Comparison of ENCODE assay signal across 11 mouse cellular contexts in the genomic region with DNA sequence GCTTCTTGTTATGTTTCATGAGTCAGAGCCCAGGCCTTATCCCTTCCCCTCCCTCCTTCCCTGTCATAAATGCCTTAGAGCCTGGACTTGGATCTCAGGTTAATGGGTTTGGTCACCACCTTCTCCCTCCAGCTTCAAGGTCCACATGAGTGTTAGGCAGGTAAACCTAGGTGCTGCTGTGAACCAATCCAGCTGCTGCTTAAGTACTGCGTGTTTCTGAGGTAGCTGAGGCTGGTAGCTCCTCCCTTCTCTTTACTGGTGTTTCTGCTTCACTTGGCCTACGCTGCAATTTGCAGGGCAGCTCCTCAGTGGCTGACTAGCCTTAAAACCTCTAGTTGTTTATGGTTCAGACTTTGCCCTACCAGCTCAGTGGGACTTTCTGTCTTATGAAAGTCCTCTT. TPM values are rescaled to one million over a fixed set of nuclear protein-coding genes. Genes with fewer than 3 reads are reported as not detected.
DNase-seq lines count a peak whose midpoint lies in the region; ATAC-seq and TF ChIP-seq lines count a peak whose summit lies in the region.
"Had no signal": no experiment of that assay in that cellular context is flagged by ENCODE, and none has a peak within 500 bp of the region (broad histone marks: within the 10 kb centered on the region; RNA-seq: fewer than 3 reads in every experiment).

A gene (plus strand): TSS at position 211 of the 400 bp plus-strand sequence.

- 37% methylated on average over 2 of the region's 2 CpGs for WGBS in limb, embryonic 15.5 days
- 65% methylated on average over 2 of the region's 2 CpGs for WGBS in lung, adult 2 months

- no peaks in the 10 kb centered on the region; the same call in 1 of the 2 replicates for H3K4me1 ChIP-seq in testis, adult 2 months (ENCODE audit: control insufficient read depth, insufficient read depth, low read length)
- H3K4me1 ChIP-seq in limb, embryonic 15.5 days: no peaks in the 10 kb centered on the region
- H3K4me1 ChIP-seq in lung, adult 2 months (ENCODE audit: control insufficient read depth, insufficient read depth, low read length): no peaks in the 10 kb centered on the region
- H3K4me1 ChIP-seq: liver, embryonic 15.5 days had no signal

- no peak for TF ChIP-seq CTCF in testis, adult 2 months (IDR thresholded peaks at IDR 0.05; ENCODE audit: control insufficient read depth, insufficient read depth, insufficient replicate concordance, low read depth, low read length)
- no peak for TF ChIP-seq CTCF in lung, adult 2 months (IDR thresholded peaks at IDR 0.05; ENCODE audit: insufficient read depth, low read length)

- H3K9me3 ChIP-seq in limb, embryonic 15.5 days: no peaks in the 10 kb centered on the region
- H3K9me3 ChIP-seq: liver, embryonic 15.5 days had no signal

- no peak for TF ChIP-seq POLR2A in testis, adult 2 months (IDR thresholded peaks at IDR 0.05; ENCODE audit: control insufficient read depth, low read depth, low read length)
- TF ChIP-seq POLR2A in lung, adult 2 months (IDR thresholded peaks at IDR 0.05; ENCODE audit: borderline replicate concordance, extremely low read depth, low read depth, low read length): no peak

- H3K4me2 ChIP-seq in limb, embryonic 15.5 days: peak within 1 kb of the TSS; percentile 14; the same call in 1 of the 2 replicates
- H3K4me2 ChIP-seq: liver, embryonic 15.5 days had no signal

- H3K9ac ChIP-seq in limb, embryonic 15.5 days: no peak within 1 kb of the TSS
- H3K9ac ChIP-seq: liver, embryonic 15.5 days had no signal

- no peak for ATAC-seq in limb, embryonic 15.5 days (ENCODE audit: insufficient number of reproducible peaks, low FRiP score, low TSS enrichment, low read depth)
- no peak for ATAC-seq in erythroid progenitor cell, adult 5-6 weeks (replicated peaks; ENCODE audit: low FRiP score, poor library complexity, severe bottlenecking)

- no peak for DNase-seq in adrenal gland, postnatal 14 days
- DNase-seq in adrenal gland, adult (ENCODE audit: inconsistent age in 2 of 2, low spot score in 1 of 2): no peak
- no peak for DNase-seq in testis, postnatal 10 days (ENCODE audit: low spot score)
- DNase-seq in left cerebral cortex, adult 18-20 months (ENCODE audit: low spot score in 2 of 2): no peak
- no peak for DNase-seq in lung, adult 2 months
- DNase-seq: embryo, embryonic 11 days; right cerebral cortex, postnatal 14 days had no signal

- no peak within 1 kb of the TSS for H3K27ac ChIP-seq in testis, adult 2 months (ENCODE audit: control insufficient read depth, insufficient read depth, low read depth, low read length)
- no peak within 1 kb of the TSS for H3K27ac ChIP-seq in limb, embryonic 15.5 days
- H3K27ac ChIP-seq: liver, embryonic 15.5 days had no signal

- peak within 1 kb of the TSS; percentile 8 for H3K4me3 ChIP-seq in testis, adult 2 months (ENCODE audit: control insufficient read depth, low read depth, low read length)
- peak within 1 kb of the TSS; percentile 34 for H3K4me3 ChIP-seq in limb, embryonic 15.5 days
- no peak within 1 kb of the TSS for H3K4me3 ChIP-seq in lung, adult 2 months (replicated peaks; ENCODE audit: extremely low read depth, low read depth, low read length)
- H3K4me3 ChIP-seq: liver, embryonic 15.5 days had no signal

- H3K36me3 ChIP-seq in testis, adult 2 months (ENCODE audit: control insufficient read depth, insufficient read depth, low read length): no peaks in the 10 kb centered on the region
- H3K36me3 ChIP-seq in limb, embryonic 15.5 days: no peaks in the 10 kb centered on the region
- H3K36me3 ChIP-seq: liver, embryonic 15.5 days had no signal

- H3K27me3 ChIP-seq in testis, adult 2 months (ENCODE audit: control insufficient read depth, insufficient read depth, low read length): no peaks in the 10 kb centered on the region
- H3K27me3 ChIP-seq in limb, embryonic 15.5 days: no peaks in the 10 kb centered on the region
- H3K27me3 ChIP-seq: liver, embryonic 15.5 days had no signal

RNA-seq across cellular contexts. Expression of the gene that starts here (rescaled TPM):
- 10.2 and 12.4 TPM in 2 replicates for total RNA-seq in adrenal gland, postnatal 14 days (2021)
- polyA plus RNA-seq in testis, adult 2 months (2012; rRNA removed): 0.34 and 0.43 TPM in 2 replicates
- 17.0 and 19.4 TPM in 2 replicates for polyA plus RNA-seq in limb, embryonic 15.5 days (2015; fragmentation: Nextera tagmentation; extraction: Ambion mirVana)
- total RNA-seq in erythroid progenitor cell, adult 5-6 weeks (2015; ENCODE audit: low replicate concordance): not detected in 2 replicates
- not detected in 2 replicates for total RNA-seq in erythroid progenitor cell, adult 5-6 weeks (2017; ENCODE audit: low replicate concordance)
- 1 to 10 TPM; 3.4 to 5.2 TPM for total RNA-seq in left cerebral cortex, adult 18-20 months (2021)
- 3.4 and 4.2 TPM in 2 replicates for polyA plus RNA-seq in lung, adult 2 months (2012; rRNA removed)

Comparison
In these comparisons a context has a peak if more than half of its experiments do, and no peak if none do; other contexts are left out.
1. RNA of the gene that starts here (total RNA-seq): 10.2 to 12.4 TPM in adrenal gland, postnatal 14 days and 3.4 to 5.2 TPM in left cerebral cortex, adult 18-20 months; not detected in erythroid progenitor cell, adult 5-6 weeks; every median in the first group is over 4 times any median in the second.